Mouse (Mus musculus): ENCODE measurements around the gene Camk1d. TPM values are rescaled to one million over a fixed set of nuclear protein-coding genes. Genes with fewer than 3 reads are reported as not detected.

Camk1d gene
- polyA plus RNA-seq, 1 experiment from 2014 or later, result 0.94 TPM

DNA sequence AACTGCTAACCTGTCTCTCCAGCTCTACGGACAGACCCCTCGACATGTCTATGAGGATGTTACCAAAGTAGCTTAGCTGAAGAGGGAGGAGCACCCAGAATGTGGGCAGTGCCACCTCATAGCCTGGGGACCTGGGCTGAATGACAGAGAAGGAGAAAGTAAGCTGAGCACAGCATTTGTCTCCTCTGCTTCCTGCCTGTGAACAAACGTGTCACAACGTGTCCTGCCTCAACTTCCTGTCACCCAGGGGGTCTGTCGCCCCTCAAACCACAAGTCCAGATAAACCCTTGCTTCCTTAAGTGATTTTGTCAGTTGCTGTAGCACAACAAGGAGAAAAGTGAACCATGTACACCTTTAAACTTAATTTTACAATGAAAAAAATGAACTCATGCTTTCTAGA, 71.7 kb downstream of the Camk1d start:
- Histone ChIP-seq H3K27me3 (ENCODE audit: control insufficient read depth, insufficient read depth, low read length) (no peaks in the 10 kb centered on the region), H3K9me3 (replicated peaks; ENCODE audit: control insufficient read depth, low read length) (no peaks in the 10 kb centered on the region)

GRCm38 (mm10) chr2:5641678-5642077, 72.6 kb downstream of the Camk1d start:
- WGBS, result 71% methylated on average over 5 of the region's 5 CpGs
- Histone ChIP-seq H3K4me2 (ENCODE audit: low read depth, low read length) (no peak overlapping the region), H3K9me3 (replicated peaks; ENCODE audit: control insufficient read depth, low read length) (no peaks in the 10 kb centered on the region), H3K4me1 (ENCODE audit: control insufficient read depth, insufficient read depth, low read length) (no peaks in the 10 kb centered on the region), H3K36me3 (replicated peaks; ENCODE audit: control insufficient read depth, insufficient read depth, low read depth, low read length) (no peaks in the 10 kb centered on the region), H3K4me3 (ENCODE audit: low read depth, low read length) (no peak overlapping the region), H3K9ac (replicated peaks; ENCODE audit: low read length) (no peak overlapping the region), H3K27me3 (ENCODE audit: control insufficient read depth, insufficient read depth, low read length) (no peaks in the 10 kb centered on the region), H3K27ac (replicated peaks; ENCODE audit: low read depth, low read length) (no peak overlapping the region)
- no peak for ATAC-seq (replicated peaks; ENCODE audit: insufficient number of reproducible peaks, low FRiP score, low TSS enrichment, low read depth)
- no peak for DNase-seq (ENCODE audit: low spot score)

More for the DNA sequence above, 71.7 kb downstream of the Camk1d start:
- no peaks in the 10 kb centered on the region for H3K4me1 ChIP-seq (ENCODE audit: control insufficient read depth, insufficient read depth, low read length)
- no peak overlapping the region for H3K27ac ChIP-seq (replicated peaks; ENCODE audit: low read depth, low read length)
- no peak overlapping the region for H3K4me2 ChIP-seq (ENCODE audit: low read depth, low read length)
- H3K9ac ChIP-seq (replicated peaks; ENCODE audit: low read length), result no peak overlapping the region
- no peaks in the 10 kb centered on the region for H3K36me3 ChIP-seq (replicated peaks; ENCODE audit: control insufficient read depth, insufficient read depth, low read depth, low read length)
- H3K4me3 ChIP-seq (ENCODE audit: low read depth, low read length), result no peak overlapping the region
- DNase-seq (ENCODE audit: low spot score) (no peak), ATAC-seq (replicated peaks; ENCODE audit: insufficient number of reproducible peaks, low FRiP score, low TSS enrichment, low read depth) (no peak)
- 51% methylated on average over 5 of the region's 5 CpGs for WGBS

DNA sequence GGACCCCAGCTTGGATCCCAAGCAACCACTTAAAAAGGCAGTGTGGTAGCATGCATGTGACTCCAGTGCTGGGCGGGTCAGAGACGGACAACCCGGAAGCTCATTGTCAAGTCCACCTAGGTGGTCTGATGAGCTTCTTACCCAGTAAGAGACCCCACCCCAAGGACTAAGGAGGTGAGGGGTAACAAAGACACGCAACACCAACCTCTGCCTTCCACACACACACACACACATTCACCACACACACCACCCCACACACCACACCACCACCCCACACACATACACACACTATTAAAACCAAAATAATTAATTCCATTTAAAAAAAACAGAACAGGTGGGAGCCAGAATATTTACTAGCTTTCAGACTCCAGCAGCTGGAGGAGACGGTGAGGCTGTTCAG, 73.7 kb downstream of the Camk1d start:
- DNase-seq (ENCODE audit: low spot score) (no peak), ATAC-seq (replicated peaks; ENCODE audit: insufficient number of reproducible peaks, low FRiP score, low TSS enrichment, low read depth) (no peak)
- H3K27ac ChIP-seq (replicated peaks; ENCODE audit: low read depth, low read length), result no peak overlapping the region
- H3K4me2 ChIP-seq (ENCODE audit: low read depth, low read length), result no peak overlapping the region
- 89% methylated on average over 5 of the region's 5 CpGs for whole genome bisulfite sequencing
- H3K9me3 ChIP-seq (replicated peaks; ENCODE audit: control insufficient read depth, low read length), result no peaks in the 10 kb centered on the region
- no peaks in the 10 kb centered on the region for H3K4me1 ChIP-seq (ENCODE audit: control insufficient read depth, insufficient read depth, low read length)
- no peak overlapping the region for H3K4me3 ChIP-seq (ENCODE audit: low read depth, low read length)
- no peaks in the 10 kb centered on the region for H3K36me3 ChIP-seq (replicated peaks; ENCODE audit: control insufficient read depth, insufficient read depth, low read depth, low read length)
- no peaks in the 10 kb centered on the region for H3K27me3 ChIP-seq (ENCODE audit: control insufficient read depth, insufficient read depth, low read length)
- H3K9ac ChIP-seq (replicated peaks; ENCODE audit: low read length), result no peak overlapping the region

DNA sequence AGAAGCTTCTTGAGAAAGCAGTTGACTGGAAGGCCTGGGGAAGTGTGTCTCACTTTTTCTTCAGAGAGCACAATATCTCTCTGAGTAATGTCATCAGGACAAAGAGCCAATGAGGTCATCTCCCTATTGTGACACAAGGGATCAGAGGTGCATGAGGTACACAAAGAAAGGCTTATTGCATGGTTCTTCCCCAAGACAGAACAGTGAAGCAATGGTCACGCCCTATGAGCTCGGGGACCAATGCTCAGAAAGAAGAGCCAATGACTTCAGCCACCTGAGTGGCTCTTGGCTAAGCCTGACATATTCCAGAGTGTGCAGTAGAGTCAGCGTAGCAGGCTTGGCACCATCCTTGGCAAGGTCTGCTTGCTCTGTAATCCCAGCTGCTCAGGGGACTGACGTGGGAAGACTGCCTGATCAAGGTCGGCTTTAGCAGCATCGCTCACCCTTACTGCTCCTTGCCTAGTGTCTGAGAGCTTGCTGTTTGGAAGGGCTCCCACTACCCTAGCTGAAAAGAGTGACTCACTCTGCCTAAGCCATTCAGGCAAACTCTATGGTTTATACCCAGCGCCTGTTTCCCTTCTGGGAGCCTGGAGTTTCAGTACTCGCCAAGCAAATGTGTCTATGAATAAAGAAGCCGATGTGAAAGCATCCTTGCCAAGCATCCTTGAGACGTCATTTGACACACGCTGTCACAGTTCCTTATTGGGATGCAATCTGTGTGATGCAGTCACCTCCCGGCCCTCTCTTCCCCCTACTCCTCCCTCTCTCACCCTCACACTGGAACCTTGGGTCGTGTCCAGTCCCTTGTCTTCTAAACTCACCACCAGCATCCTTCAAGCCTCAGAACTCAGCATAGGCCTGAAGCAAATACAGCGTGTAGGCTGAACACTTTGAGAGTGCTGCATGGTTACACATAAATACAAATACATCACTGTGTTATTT, 77.2 kb downstream of the Camk1d start:
- no peaks in the 10 kb centered on the region for H3K4me1 ChIP-seq (ENCODE audit: control insufficient read depth, insufficient read depth, low read length)
- no peaks in the 10 kb centered on the region for H3K9me3 ChIP-seq (replicated peaks; ENCODE audit: control insufficient read depth, low read length)
- no peak overlapping the region for H3K4me2 ChIP-seq (ENCODE audit: low read depth, low read length)
- ATAC-seq (replicated peaks; ENCODE audit: insufficient number of reproducible peaks, low FRiP score, low TSS enrichment, low read depth) (no peak), DNase-seq (ENCODE audit: low spot score) (no peak)
- no peak overlapping the region for H3K9ac ChIP-seq (replicated peaks; ENCODE audit: low read length)
- H3K4me3 ChIP-seq (ENCODE audit: low read depth, low read length), result no peak overlapping the region
- no peak overlapping the region for H3K27ac ChIP-seq (replicated peaks; ENCODE audit: low read depth, low read length)
- no peaks in the 10 kb centered on the region for H3K27me3 ChIP-seq (ENCODE audit: control insufficient read depth, insufficient read depth, low read length)
- H3K36me3 ChIP-seq (replicated peaks; ENCODE audit: control insufficient read depth, insufficient read depth, low read depth, low read length), result no peaks in the 10 kb centered on the region
- 90% methylated on average over 14 of the region's 14 CpGs for WGBS

GRCm38 (mm10) chr2:5632355-5632684, 82.0 kb downstream of the Camk1d start:
- WGBS, result 87% methylated on average over 6 of the region's 6 CpGs
- ATAC-seq (replicated peaks; ENCODE audit: insufficient number of reproducible peaks, low FRiP score, low TSS enrichment, low read depth), result no peak

GRCm38 (mm10) chr2:5631676-5632354, 82.5 kb downstream of the Camk1d start:
- 89% methylated on average over 11 of the region's 11 CpGs for WGBS
- Histone ChIP-seq H3K36me3 (replicated peaks; ENCODE audit: control insufficient read depth, insufficient read depth, low read depth, low read length) (no peaks in the 10 kb centered on the region), H3K4me2 (ENCODE audit: low read depth, low read length) (no peak overlapping the region), H3K27ac (replicated peaks; ENCODE audit: low read depth, low read length) (no peak overlapping the region), H3K4me3 (ENCODE audit: low read depth, low read length) (no peak overlapping the region), H3K27me3 (ENCODE audit: control insufficient read depth, insufficient read depth, low read length) (no peaks in the 10 kb centered on the region), H3K9ac (replicated peaks; ENCODE audit: low read length) (no peak overlapping the region), H3K9me3 (replicated peaks; ENCODE audit: control insufficient read depth, low read length) (no peaks in the 10 kb centered on the region), H3K4me1 (ENCODE audit: control insufficient read depth, insufficient read depth, low read length) (no peaks in the 10 kb centered on the region)
- no peak for DNase-seq (ENCODE audit: low spot score)
- ATAC-seq (replicated peaks; ENCODE audit: insufficient number of reproducible peaks, low FRiP score, low TSS enrichment, low read depth), result no peak

More at GRCm38 (mm10) chr2:5632355-5632684, 82.0 kb downstream of the Camk1d start:
- Histone ChIP-seq H3K4me1 (ENCODE audit: control insufficient read depth, insufficient read depth, low read length) (no peaks in the 10 kb centered on the region), H3K4me2 (ENCODE audit: low read depth, low read length) (no peak overlapping the region), H3K27ac (replicated peaks; ENCODE audit: low read depth, low read length) (no peak overlapping the region), H3K36me3 (replicated peaks; ENCODE audit: control insufficient read depth, insufficient read depth, low read depth, low read length) (no peaks in the 10 kb centered on the region), H3K27me3 (ENCODE audit: control insufficient read depth, insufficient read depth, low read length) (no peaks in the 10 kb centered on the region), H3K9me3 (replicated peaks; ENCODE audit: control insufficient read depth, low read length) (no peaks in the 10 kb centered on the region), H3K9ac (replicated peaks; ENCODE audit: low read length) (no peak overlapping the region), H3K4me3 (ENCODE audit: low read depth, low read length) (no peak overlapping the region)
- no peak for DNase-seq (ENCODE audit: low spot score)

DNA sequence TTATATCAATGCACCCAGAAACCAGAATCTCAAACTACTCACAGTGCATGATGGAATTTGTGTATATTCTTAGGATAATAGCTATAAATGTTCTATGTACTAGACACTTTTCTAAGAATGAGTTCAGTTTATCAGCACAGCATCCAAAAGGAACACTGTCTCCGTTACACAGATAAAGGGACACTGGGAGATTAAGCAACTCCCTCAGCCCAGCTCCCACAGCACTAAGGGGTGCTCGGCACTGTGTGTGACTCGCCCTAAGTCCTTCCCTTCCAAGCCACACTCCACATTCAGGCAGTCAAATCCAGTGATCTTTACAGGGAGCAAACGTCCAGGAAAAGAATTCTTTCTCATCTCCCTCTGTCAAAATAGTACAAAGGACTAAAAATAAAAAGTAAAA, 83.6 kb downstream of the Camk1d start:
- Histone ChIP-seq H3K9ac (replicated peaks; ENCODE audit: low read length) (no peak overlapping the region), H3K9me3 (replicated peaks; ENCODE audit: control insufficient read depth, low read length) (no peaks in the 10 kb centered on the region), H3K4me1 (ENCODE audit: control insufficient read depth, insufficient read depth, low read length) (no peaks in the 10 kb centered on the region), H3K4me2 (ENCODE audit: low read depth, low read length) (no peak overlapping the region), H3K27ac (replicated peaks; ENCODE audit: low read depth, low read length) (no peak overlapping the region), H3K36me3 (replicated peaks; ENCODE audit: control insufficient read depth, insufficient read depth, low read depth, low read length) (no peaks in the 10 kb centered on the region), H3K4me3 (ENCODE audit: low read depth, low read length) (no peak overlapping the region), H3K27me3 (ENCODE audit: control insufficient read depth, insufficient read depth, low read length) (no peaks in the 10 kb centered on the region)
- DNase-seq (ENCODE audit: low spot score) (no peak), ATAC-seq (replicated peaks; ENCODE audit: insufficient number of reproducible peaks, low FRiP score, low TSS enrichment, low read depth) (no peak)
- WGBS, result 64% methylated on average over 4 of the region's 4 CpGs

DNA sequence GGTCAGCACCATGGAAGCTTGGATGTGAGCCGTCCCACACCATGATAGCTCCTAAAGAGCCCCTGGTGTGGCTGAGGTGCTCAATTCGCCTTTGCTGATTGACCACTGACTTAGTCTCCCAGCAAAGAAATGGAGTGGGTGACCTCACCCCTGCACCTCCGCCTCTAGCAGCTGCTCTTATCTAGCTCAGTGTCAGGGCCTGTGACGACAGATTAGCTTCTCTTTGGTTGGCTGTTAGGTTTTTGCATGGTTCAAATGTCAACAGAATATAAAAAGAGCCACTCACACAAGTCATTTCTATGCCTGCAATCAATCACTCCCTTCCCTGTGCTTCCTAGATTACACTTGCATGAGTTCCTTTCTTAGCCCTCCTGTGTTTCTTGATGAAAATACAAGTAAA, 89.9 kb downstream of the Camk1d start:
- no peaks in the 10 kb centered on the region for H3K36me3 ChIP-seq (replicated peaks; ENCODE audit: control insufficient read depth, insufficient read depth, low read depth, low read length)
- no peak for DNase-seq (ENCODE audit: low spot score)
- H3K9ac ChIP-seq (replicated peaks; ENCODE audit: low read length), result no peak overlapping the region
- no peak overlapping the region for H3K4me2 ChIP-seq (ENCODE audit: low read depth, low read length)
- 68% methylated on average over 4 of the region's 4 CpGs for WGBS
- no peak overlapping the region for H3K4me3 ChIP-seq (ENCODE audit: low read depth, low read length)
- no peaks in the 10 kb centered on the region for H3K4me1 ChIP-seq (ENCODE audit: control insufficient read depth, insufficient read depth, low read length)
- H3K27ac ChIP-seq (replicated peaks; ENCODE audit: low read depth, low read length), result no peak overlapping the region
- H3K27me3 ChIP-seq (ENCODE audit: control insufficient read depth, insufficient read depth, low read length), result no peaks in the 10 kb centered on the region
- H3K9me3 ChIP-seq (replicated peaks; ENCODE audit: control insufficient read depth, low read length), result no peaks in the 10 kb centered on the region
- no peak for ATAC-seq (replicated peaks; ENCODE audit: insufficient number of reproducible peaks, low FRiP score, low TSS enrichment, low read depth)
